Mouse (Mus musculus): ENCODE measurements around the gene Col6a3.

Gene Col6a3

GRCm38 (mm10) chr1:90843836-90844235 lies at the start of gene Col6a3:
TSS of gene Col6a3 (minus strand) at chr1:90843971.
- peak; percentile 51 for DNase-seq

DNA sequence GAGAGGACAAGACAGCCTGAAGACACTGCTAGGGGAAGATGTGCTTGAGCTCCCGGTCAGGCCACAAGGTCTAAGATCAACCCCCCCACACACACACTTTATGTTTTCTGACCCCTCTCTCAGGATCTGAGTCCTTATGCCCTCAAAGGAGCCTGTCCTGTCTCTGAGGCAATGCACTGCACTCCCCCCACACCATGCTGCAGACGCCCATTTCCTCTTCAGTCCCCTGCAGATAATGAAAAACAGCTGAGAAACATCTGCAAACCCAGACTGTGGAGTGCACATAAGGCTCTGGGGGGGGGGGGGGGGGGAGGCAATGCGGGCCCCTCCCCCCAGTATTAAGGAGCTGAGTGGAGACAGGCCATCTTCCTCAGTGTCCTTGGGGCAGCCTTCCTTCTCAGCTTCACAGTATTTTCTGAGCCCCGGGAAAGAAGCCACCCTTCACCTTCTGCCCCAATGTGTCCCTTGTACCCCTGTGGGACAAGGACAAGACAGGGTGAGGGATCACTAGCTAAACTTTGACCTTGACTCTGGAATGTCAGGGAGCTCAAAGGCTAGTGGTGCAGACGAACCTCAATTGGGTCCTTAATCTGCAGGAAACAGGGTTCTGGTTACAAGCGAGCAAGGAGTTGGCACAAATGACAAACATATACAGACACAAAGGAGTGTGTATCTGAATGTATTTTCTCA lies 42.1 kb upstream of the Col6a3 start:
- no peak for DNase-seq

DNA sequence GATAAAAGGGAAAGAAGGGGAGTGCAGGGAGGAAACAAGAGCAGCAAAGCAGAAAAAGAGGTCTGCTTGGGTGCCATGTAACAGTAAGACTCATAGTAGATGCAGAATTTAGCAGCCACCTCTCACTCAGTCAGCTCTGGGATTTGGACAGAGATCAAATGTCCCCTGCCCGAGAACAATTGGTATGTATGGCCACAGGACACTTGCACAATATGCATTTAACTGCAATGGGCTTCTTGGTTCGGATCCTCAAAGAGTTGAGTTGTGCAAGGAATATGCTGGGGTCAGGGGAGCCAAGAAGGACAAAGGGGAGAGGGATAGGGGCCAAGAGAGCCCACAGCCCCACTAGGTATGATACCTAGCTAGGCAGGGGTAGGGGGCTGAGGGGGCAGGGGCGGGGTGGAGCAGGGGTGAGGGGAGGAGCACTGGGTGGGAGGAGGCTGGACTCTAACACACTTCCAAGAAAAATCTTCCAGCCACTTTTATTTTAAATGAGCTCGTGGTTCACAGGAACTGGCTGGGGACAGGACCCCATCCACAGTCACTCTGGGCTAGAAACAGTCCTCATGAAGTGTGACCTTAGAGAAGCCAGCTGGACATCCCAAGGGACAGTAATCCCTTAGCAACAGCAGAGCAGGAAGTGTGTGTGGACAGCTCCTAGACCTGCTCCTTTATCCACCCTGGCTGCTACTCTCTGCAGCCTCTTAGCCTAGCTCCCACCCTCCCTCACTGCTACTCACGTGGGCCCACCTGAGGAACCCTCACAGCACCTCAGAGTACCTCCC lies 32.9 kb upstream of the Col6a3 start:
- DNase-seq, result peak; percentile 86

- DNase-seq, result peak; percentile 30
Observed at GRCm38 (mm10) chr1:90875961-90876360, 32.2 kb upstream of the Col6a3 start.

GRCm38 (mm10) chr1:90875371-90875770 lies 31.6 kb upstream of the Col6a3 start:
- no peak for DNase-seq

GRCm38 (mm10) chr1:90870581-90870980 lies 26.8 kb upstream of the Col6a3 start:
- DNase-seq, result no peak

- DNase-seq, result no peak
Observed at GRCm38 (mm10) chr1:90866734-90867133, 23.0 kb upstream of the Col6a3 start.

- DNase-seq, result no peak
Observed at GRCm38 (mm10) chr1:90855880-90856279, 12.1 kb upstream of the Col6a3 start.

DNA sequence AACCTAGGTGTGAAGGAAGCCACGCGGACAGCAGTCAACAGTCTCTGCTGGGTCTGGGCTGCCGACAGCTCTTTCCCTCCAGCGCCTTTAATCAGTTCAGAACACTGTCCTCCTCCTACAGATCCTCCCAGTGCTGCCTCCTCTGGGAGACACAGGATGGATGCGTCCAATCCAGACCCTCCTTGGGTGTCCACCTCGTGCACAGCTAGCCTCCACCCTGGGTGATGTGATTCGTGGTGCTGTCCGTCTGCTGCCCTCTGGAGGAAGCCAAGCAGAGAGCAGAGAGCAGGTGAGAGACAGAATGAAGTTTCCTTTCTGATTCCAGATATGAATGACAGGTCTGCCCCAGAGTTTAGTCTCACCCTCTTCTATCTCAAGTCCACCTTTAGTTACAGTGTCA lies 6.1 kb upstream of the Col6a3 start:
- peak; percentile 50 for DNase-seq

DNA sequence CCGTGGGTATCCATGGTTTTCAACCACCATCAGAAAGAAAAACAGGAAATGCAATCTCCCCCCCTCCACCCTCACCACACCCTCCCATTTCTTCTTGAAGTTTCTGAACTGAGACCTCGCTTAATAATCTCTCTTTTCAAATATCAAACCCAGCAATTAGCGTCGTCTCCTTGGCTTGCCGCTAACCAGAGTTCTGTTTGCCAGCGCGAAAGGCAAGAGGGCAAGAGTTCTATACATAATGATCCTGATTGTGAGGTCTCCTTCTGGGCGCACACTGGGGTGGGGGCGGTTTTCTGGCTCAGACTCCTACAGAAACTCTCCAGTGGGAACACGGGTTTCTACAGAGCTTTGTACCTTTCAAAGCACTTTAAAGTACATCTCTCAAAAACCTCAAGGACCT lies 1.4 kb upstream of the Col6a3 start:
- DNase-seq, result no peak

DNA sequence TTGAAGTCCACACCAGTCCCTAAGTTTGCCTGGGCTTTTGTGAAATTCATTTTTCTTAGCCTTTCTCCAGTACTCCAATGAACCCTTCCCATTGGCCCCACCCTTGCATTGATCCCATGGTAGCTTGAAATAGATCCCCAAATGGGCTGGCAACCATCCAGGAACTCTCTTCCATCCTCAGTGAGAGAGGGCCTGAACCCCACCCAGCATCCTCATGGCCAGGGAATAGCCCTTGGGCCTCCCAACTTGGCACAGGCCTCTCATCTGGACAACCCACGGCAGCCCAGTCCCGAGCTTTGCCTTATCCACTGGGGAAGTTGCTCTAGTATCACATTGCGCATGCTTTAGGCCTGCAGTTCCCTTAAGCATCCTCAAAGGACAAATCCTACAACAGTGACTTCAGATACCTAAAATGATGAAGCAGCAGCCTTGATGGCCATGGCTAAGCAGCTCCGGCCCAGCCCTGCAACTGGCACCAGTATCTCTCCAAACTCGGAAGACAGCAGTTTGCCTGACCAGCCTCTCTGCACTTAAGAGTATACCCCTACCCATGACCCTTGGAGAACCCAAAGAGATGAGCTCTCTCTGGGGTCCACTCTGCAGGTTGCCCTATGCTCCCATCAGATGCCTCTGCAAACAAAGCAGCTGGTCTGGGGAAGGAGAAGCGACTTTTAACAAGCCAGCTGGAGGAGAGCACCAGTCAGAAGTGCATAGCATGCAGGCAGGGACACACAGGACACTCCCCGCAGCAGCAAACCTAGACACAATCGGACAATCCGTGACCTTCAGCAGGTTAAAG lies 783 bp downstream of the Col6a3 start:
- DNase-seq, result peak; percentile 17

GRCm38 (mm10) chr1:90840250-90840649 lies 3.5 kb downstream of the Col6a3 start:
- peak; percentile 71 for DNase-seq

- peak; percentile 35 for DNase-seq
Observed at GRCm38 (mm10) chr1:90838657-90839056, 5.1 kb downstream of the Col6a3 start.

GRCm38 (mm10) chr1:90838221-90838620 lies 5.5 kb downstream of the Col6a3 start:
- DNase-seq, result peak; percentile 58

- peak; percentile 18 for DNase-seq
Observed at GRCm38 (mm10) chr1:90836178-90836740, 7.5 kb downstream of the Col6a3 start.

GRCm38 (mm10) chr1:90834701-90835100 lies 9.1 kb downstream of the Col6a3 start:
- no peak for DNase-seq

DNA sequence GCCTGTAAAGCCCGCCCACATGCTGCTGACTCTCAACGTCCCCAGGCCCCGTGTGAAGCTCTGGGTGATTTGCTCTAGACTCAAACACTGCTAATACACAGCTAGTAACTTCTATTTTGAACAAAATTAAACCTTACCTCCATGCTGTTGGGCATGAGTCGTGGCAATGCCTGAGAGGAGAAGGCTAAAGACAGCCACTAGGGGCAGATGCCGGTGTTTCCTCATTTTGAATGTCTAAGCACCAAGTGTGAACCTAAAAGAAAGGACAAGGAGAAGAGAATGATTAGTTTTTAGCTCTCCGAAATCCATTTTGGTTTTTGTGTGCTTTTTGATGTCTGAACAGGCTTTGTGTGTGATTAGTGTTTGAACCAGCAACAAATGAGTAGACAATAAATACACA lies 13.8 kb downstream of the Col6a3 start:
- no peak for DNase-seq

GRCm38 (mm10) chr1:90813226-90813625 lies 30.5 kb downstream of the Col6a3 start:
- DNase-seq, result no peak

DNA sequence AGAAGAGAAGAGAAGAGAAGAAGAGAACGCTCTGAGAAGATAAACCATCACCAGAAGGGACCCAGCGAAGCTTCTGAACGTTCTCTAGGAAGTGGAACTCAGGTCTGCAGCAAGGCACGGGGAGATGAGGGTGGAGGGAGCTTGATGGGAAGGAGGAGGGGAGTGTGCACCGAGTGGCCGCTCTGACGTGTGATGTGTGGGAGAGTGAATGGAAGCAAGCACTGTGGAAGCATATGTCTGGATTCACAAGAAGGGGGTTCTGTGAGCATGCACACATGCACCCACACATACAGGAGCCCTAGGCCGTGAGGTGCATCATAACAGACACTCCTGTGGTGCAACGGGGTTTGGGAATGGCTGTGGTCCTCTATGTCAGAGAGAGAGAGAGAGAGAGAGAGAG lies 34.8 kb downstream of the Col6a3 start:
- no peak for DNase-seq

DNA sequence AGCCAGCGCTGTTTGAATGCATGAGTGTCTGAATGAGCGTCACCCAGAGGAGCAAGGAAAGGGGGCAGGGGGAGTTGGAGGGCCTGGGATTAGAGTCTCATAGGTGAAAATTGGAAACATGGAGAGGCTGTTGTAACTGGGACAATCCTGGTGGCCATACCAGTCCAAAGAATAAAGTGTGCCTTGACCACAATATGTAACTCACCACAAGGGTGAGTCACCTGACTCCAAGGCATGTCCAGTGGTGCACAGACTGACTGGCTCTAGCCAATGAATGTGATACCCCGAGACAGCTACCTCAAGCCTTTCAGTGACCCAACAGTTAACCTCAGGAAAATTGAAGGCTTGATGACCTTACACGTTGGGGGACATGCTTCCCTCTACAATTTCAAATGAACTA lies 40.7 kb downstream of the Col6a3 start:
- no peak for DNase-seq

DNA sequence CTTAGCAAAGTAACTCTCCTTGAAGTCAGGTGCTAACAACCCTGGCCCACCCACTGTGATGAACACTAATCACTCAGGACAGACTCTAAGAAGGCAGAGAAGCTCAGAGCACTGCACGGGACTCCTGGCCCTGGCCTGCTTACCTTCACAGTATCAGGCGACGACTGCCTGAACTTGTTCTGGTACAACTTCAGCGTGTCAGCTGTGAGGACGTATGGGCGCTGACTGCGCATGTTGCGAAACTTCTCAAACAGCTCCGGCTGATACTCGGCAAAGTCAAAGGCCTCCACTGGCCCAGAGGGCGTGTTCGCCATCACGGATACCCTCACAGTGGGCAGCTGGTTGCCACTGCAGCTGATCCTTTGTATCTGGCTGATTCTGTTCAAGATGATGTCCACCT lies 42.7 kb downstream of the Col6a3 start:
- peak; percentile 31 for DNase-seq

- DNase-seq, result no peak
Observed at GRCm38 (mm10) chr1:90800466-90800865, 43.3 kb downstream of the Col6a3 start.

DNA sequence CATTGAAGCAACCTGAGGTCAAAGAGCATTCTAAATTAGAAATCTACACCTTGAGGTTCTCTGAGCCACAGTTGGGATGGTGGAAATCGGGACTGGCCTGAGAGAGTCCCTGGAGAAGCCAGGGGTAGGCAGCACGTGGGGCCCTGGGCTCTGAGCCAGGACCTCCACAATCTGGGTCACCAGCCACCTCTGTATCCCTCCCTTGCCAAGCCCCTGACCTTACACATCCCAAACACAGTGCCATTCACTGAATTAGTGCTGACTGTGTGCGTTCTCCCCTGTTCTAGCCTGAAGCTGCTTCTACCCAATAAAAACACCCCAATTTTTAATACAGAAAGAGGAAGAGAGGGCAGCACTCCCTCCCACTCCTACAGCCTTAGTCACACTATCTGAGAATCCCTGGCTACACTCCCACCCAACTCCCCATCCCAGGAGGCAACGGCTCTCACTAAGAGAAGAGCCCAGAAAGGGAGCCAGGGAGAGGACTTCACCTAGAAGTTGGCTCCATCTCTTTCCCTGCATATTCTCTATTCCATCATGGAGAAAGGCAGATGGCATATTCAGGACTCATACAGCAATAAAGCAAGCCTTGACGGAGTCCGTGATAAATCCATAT lies 46.4 kb downstream of the Col6a3 start:
- peak; percentile 8 for DNase-seq
